Mouse (Mus musculus): ENCODE measurements at regions not wholly inside any gene's neighbourhood (a gene's known extent, or its start where the extent isn't known, plus 50 kb on each side); places are given as distances from the start of the nearest gene placed in this dataset.

DNA sequence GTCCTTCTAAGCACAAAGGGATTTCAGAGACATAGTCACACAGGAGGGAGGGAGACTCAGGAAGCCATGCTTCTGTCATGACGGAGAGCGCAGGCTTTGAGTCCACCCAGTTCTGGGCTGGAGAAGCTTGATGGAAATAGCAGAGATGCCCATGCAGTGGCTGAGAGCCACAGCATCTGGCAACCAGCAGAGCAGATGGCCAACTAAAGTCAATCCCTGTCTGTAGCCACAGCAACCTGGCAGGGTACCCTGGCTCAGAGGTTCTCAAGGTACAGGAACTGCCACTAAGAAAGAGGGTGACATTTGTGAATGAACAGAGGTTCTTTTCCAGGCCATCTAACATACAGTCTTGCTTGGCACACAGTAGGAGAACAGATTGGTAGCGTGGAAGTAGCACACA, 61.7 kb upstream of the Syt13 start:
- no peak for TF ChIP-seq CTCF (IDR thresholded peaks at IDR 0.05)
- TF ChIP-seq POLR2A (IDR thresholded peaks at IDR 0.05; ENCODE audit: insufficient read depth, low read depth, low read length) = no peak
